Mouse (Mus musculus) midbrain, embryonic 14.5 days (tissue): ENCODE data around the gene Gm20388. TPM values are rescaled to one million over a fixed set of nuclear protein-coding genes. Genes with fewer than 3 reads are reported as not detected.
"Not testable (repeated sequence)": the region's sequence is repeated elsewhere in the genome, so short reads cannot be mapped to it uniquely, and the experiment has no call there.

ENCODE experiments used
- ATAC-seq: fragments of 200-750 bp; cut with Nextera tagmentation; 2 replicates; pipeline ENCODE4 v1.8.0; 2017; ENCODE audit warnings: moderate number of reproducible peaks, moderate library complexity; ENCODE audit not compliant: low FRiP score, low TSS enrichment
- DNase-seq: peaks from one replicate; pipeline ENCODE4 v3.0.0-alpha.2; 2015
- H3K27ac ChIP-seq: fragments of 300-500 bp; sonication (generic); replicated peaks from 2 replicates; pipeline ENCODE4 v1.5.1; 2014; ENCODE audit warnings: mild to moderate bottlenecking, low read depth, low read length, moderate library complexity
- H3K27me3 ChIP-seq: fragments of 300-500 bp; sonication (generic); 2 replicates; pipeline ENCODE4 v1.6.1; 2014; ENCODE audit warnings: low read length, control low read depth, mixed read lengths; ENCODE audit not compliant: control insufficient read depth, insufficient read depth
- H3K36me3 ChIP-seq: fragments of 300-500 bp; sonication (generic); 2 replicates; pipeline ENCODE4 v1.6.1; 2014; ENCODE audit warnings: low read length, control low read depth; ENCODE audit not compliant: control insufficient read depth, insufficient read depth
- H3K4me1 ChIP-seq: fragments of 300-500 bp; sonication (generic); 2 replicates; pipeline ENCODE4 v1.6.1; 2014; ENCODE audit warnings: mild to moderate bottlenecking, antibody characterized with exemption, low read length, control low read depth; ENCODE audit not compliant: control insufficient read depth, insufficient read depth
- H3K4me2 ChIP-seq: fragments of 300-500 bp; sonication (generic); 2 replicates; pipeline ENCODE4 v1.6.1; 2014; ENCODE audit warnings: mild to moderate bottlenecking, low read length, moderate library complexity
- H3K4me3 ChIP-seq: fragments of 300-500 bp; sonication (generic); replicated peaks from 2 replicates; pipeline ENCODE4 v1.5.1; 2014; ENCODE audit warnings: low read depth, low read length
- H3K9ac ChIP-seq: fragments of 300-500 bp; sonication (generic); replicated peaks from 2 replicates; pipeline ENCODE4 v1.6.1; 2014; ENCODE audit warnings: mild to moderate bottlenecking, low read length, moderate library complexity
- H3K9me3 ChIP-seq: fragments of 300-500 bp; sonication (generic); 2 replicates; pipeline ENCODE4 v1.6.1; 2016; ENCODE audit warnings: low read length, control low read depth, mixed read lengths; ENCODE audit not compliant: control insufficient read depth
- WGBS: fragments of 180-500 bp; shearing (Covaris S2); extraction: QIAGEN DNeasy Blood & Tissue Kit; methylation state at CpG from one replicate; pipeline ENCODE4 v1.1.7; 2014; 5-methylcytosine and 5-hydroxymethylcytosine counted together
- polyA plus RNA-seq: library from polyadenylated mRNA; unstranded; fragments of >200 nt; fragmentation: Nextera tagmentation; extraction: Ambion mirVana; gene quantifications from 2 replicates; pipeline ENCODE4 v1.2.1, GENCODE M21; 2014

Gene Gm20388
- polyA plus RNA-seq, 1 experiment from 2014 or later: 4.1 TPM

GRCm38 (mm10) chr8:123537641-123538040 is 3627.0 kb downstream of the Gm20388 start:
- WGBS: 80% methylated on average over 6 of the region's 14 CpGs
- H3K4me1 ChIP-seq, H3K9me3 ChIP-seq, H3K4me2 ChIP-seq, H3K27ac ChIP-seq, H3K27me3 ChIP-seq, ATAC-seq, DNase-seq, H3K9ac ChIP-seq, H3K4me3 ChIP-seq: not testable (repeated sequence)
- peaks cover 42% of the 10 kb centered on the region for H3K36me3 ChIP-seq

- WGBS: no CpG with 5 or more reads among the region's 45 CpGs
- H3K4me2 ChIP-seq, H3K4me3 ChIP-seq, H3K9ac ChIP-seq, H3K4me1 ChIP-seq, H3K36me3 ChIP-seq, ATAC-seq, H3K27ac ChIP-seq, H3K27me3 ChIP-seq, H3K9me3 ChIP-seq, DNase-seq: not testable (repeated sequence)
Observed at GRCm38 (mm10) chr8:123564221-123564620, 3653.6 kb downstream of the Gm20388 start.

DNA sequence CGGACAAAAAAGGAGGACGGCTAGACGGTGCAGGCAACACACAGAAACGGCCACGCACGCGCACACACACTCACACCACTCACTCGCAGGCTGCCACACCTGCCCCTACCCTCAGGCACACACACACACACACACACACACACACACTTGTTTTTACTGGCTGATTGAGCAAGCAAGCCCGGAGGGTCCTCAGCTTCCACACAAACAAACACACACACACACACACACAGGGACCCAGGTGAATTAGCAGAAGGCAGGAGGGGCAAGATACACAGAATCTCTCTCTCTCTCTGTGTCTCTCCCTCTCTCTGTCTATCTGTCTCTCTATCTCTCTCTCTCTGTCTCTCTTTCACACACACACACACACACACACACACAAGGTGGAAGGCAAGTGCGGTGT is 3664.7 kb downstream of the Gm20388 start:
- H3K9ac ChIP-seq, H3K27me3 ChIP-seq, H3K4me1 ChIP-seq, H3K4me2 ChIP-seq, H3K27ac ChIP-seq, DNase-seq, ATAC-seq, H3K9me3 ChIP-seq, H3K4me3 ChIP-seq, H3K36me3 ChIP-seq: not testable (repeated sequence)
- WGBS: 89% methylated on average over 1 of the region's 10 CpGs

GRCm38 (mm10) chr8:123600666-123601172 is 3690.1 kb downstream of the Gm20388 start:
- H3K4me1 ChIP-seq, H3K9me3 ChIP-seq, H3K4me3 ChIP-seq, H3K9ac ChIP-seq, H3K36me3 ChIP-seq, H3K4me2 ChIP-seq, ATAC-seq, H3K27me3 ChIP-seq, DNase-seq, H3K27ac ChIP-seq: not testable (repeated sequence)
- 83% methylated on average over 13 of the region's 19 CpGs for WGBS

- H3K4me2 ChIP-seq, H3K27me3 ChIP-seq, H3K36me3 ChIP-seq, DNase-seq, H3K9me3 ChIP-seq, H3K27ac ChIP-seq, H3K4me1 ChIP-seq, H3K9ac ChIP-seq, ATAC-seq, H3K4me3 ChIP-seq: not testable (repeated sequence)
- no CpG with 5 or more reads among the region's 40 CpGs for WGBS
Observed at GRCm38 (mm10) chr8:123601457-123601856, 3690.8 kb downstream of the Gm20388 start.

DNA sequence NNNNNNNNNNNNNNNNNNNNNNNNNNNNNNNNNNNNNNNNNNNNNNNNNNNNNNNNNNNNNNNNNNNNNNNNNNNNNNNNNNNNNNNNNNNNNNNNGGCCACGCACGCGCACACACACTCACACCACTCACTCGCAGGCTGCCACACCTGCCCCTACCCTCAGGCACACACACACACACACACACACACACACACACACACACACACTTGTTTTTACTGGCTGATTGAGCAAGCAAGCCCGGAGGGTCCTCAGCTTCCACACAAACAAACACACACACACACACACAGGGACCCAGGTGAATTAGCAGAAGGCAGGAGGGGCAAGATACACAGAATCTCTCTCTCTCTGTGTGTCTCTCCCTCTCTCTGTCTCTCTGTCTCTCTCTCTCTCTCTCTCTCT is 3702.0 kb downstream of the Gm20388 start:
- H3K4me2 ChIP-seq, H3K27me3 ChIP-seq, ATAC-seq, DNase-seq, H3K4me1 ChIP-seq, H3K27ac ChIP-seq, H3K36me3 ChIP-seq, H3K4me3 ChIP-seq, H3K9ac ChIP-seq, H3K9me3 ChIP-seq: not testable (repeated sequence)
- WGBS: no CpG with 5 or more reads among the region's 5 CpGs

- not testable (repeated sequence) for DNase-seq, H3K9ac ChIP-seq, H3K4me2 ChIP-seq, H3K4me1 ChIP-seq, H3K4me3 ChIP-seq, H3K36me3 ChIP-seq, H3K9me3 ChIP-seq, H3K27ac ChIP-seq, ATAC-seq
- peaks cover 12% of the 10 kb centered on the region for H3K27me3 ChIP-seq
- no CpG with 5 or more reads among the region's 39 CpGs for WGBS
Observed at GRCm38 (mm10) chr8:123623523-123623922, 3712.9 kb downstream of the Gm20388 start.

DNA sequence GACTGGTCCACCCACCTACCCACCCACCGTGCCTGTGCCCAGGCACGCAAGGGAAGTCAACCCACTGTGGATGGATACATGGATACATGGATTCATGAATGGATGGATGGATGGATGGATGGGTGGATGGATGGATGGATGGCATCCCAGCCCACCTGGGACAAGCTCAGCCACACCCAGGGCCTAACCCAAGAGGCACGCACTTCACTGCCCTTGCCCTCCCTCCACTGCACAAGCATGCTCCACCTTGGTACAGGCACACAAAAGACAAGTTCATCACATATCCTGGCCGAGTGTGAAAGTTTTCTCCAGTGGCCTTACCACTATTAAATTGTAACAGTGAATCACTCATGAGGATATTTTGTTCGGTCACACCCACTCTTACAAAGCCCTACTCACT is 3713.6 kb downstream of the Gm20388 start:
- H3K4me2 ChIP-seq: no peak overlapping the region
- no peaks in the 10 kb centered on the region for H3K36me3 ChIP-seq
- peaks cover 5% of the 10 kb centered on the region; the same call in 1 of the 2 replicates for H3K4me1 ChIP-seq
- 60% methylated on average over 5 of the region's 5 CpGs for WGBS
- peaks cover 12% of the 10 kb centered on the region for H3K27me3 ChIP-seq
- H3K9me3 ChIP-seq: no peaks in the 10 kb centered on the region
- no peak overlapping the region for H3K9ac ChIP-seq
- no peak overlapping the region for H3K27ac ChIP-seq
- ATAC-seq: no peak
- no peak overlapping the region for H3K4me3 ChIP-seq
- DNase-seq: no peak

DNA sequence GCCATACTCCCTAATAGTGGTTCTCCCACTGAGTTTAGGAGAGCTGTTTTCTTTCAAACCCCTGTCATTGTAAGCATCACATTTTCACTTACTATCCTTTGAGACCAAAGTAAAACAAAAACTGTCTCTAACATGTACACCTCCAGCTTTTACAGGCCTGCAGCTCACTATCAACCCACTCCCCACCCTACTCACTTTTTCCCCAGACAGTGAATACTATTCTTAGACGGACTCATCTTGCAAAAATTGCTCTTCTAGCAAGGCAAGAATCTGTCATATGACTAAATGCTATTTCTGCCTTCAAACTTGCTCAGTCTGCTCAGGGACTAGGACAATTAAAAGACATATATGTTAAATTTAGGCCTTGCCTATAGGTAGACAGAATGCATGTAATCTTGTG is 3714.1 kb downstream of the Gm20388 start:
- Histone ChIP-seq H3K9me3 (no peaks in the 10 kb centered on the region), H3K36me3 (no peaks in the 10 kb centered on the region), H3K4me2 (no peak overlapping the region), H3K4me3 (no peak overlapping the region), H3K9ac (no peak overlapping the region), H3K27ac (no peak overlapping the region), H3K27me3 (peaks cover 12% of the 10 kb centered on the region), H3K4me1 (peaks cover 5% of the 10 kb centered on the region; the same call in 1 of the 2 replicates)
- WGBS: 59% methylated on average over 1 of the region's 1 CpGs
- ATAC-seq (no peak), DNase-seq (no peak)
